Mouse (Mus musculus): ENCODE measurements around the gene Exoc6b. TPM values are rescaled to one million over a fixed set of nuclear protein-coding genes. Genes with fewer than 3 reads are reported as not detected.
A peak's percentile ranks its signal among the peaks of the same experiment; 100 is the strongest.

Gene Exoc6b
- polyA plus RNA-seq, 1 experiment from 2014 or later, result 3.6 TPM

DNA sequence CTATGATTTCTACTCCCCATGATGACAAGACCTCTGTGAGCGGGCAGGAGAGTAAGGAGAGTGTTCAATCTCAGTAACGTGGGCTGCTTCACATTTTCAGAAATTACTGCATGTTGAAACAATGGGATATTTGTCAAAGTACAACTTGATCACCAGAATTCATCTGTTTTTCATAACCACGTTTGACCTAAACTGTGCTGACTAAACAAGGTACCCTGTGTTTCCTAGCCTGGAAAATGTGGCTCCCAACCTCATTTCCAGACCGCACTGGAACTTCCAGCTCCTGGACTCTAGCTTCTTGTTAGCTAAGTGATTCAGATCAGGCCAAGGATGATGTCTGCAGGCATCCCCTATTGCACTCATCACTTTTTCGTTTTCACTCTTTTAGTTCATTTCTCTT is 193.4 kb downstream of the Exoc6b start:
- no peak for ATAC-seq (ENCODE audit: low read depth)

DNA sequence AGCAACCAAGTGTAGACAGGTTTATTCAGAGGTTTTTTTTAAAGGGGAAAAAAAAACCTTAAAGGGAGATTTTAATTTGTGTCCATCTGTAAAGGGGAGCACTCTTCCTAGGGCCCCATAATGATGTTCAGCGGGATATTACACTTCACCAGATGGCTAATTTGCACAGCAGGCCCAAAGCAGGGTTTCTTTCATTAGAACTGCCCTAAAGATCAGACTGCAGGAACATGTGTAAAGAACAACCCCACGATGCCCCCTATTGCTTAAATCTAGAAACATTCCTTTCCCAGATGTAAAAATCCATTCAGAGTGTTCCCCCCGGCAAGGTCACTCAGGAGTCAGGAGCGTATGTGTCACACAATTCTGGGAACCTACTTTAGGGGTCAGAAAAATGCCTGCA is 202.2 kb downstream of the Exoc6b start:
- no peak overlapping the region for H3K4me3 ChIP-seq (ENCODE audit: low read depth, low read length)
- H3K4me1 ChIP-seq (ENCODE audit: control insufficient read depth, low read depth, low read length), result no peaks in the 10 kb centered on the region
- ATAC-seq (ENCODE audit: low read depth), result no peak
- H3K36me3 ChIP-seq (ENCODE audit: control insufficient read depth, insufficient read depth), result no peaks in the 10 kb centered on the region
- 53% methylated on average over 4 of the region's 4 CpGs for WGBS (ENCODE audit: insufficient replicate concordance)
- no peak overlapping the region for H3K4me2 ChIP-seq (ENCODE audit: low read depth, low read length)
- no peak overlapping the region for H3K9ac ChIP-seq (ENCODE audit: low read depth, low read length)
- H3K27me3 ChIP-seq (ENCODE audit: control insufficient read depth, insufficient read depth, low read depth, low read length), result no peaks in the 10 kb centered on the region
- no peaks in the 10 kb centered on the region for H3K9me3 ChIP-seq (replicated peaks; ENCODE audit: control insufficient read depth, low read length)
- no peak overlapping the region for H3K27ac ChIP-seq (ENCODE audit: low read length)

More for the DNA sequence above, 193.4 kb downstream of the Exoc6b start:
- Histone ChIP-seq H3K27ac (ENCODE audit: low read length) (no peak overlapping the region), H3K4me1 (ENCODE audit: control insufficient read depth, low read depth, low read length) (no peaks in the 10 kb centered on the region), H3K9ac (ENCODE audit: low read depth, low read length) (no peak overlapping the region), H3K9me3 (replicated peaks; ENCODE audit: control insufficient read depth, low read length) (no peaks in the 10 kb centered on the region), H3K4me2 (ENCODE audit: low read depth, low read length) (no peak overlapping the region), H3K27me3 (ENCODE audit: control insufficient read depth, insufficient read depth, low read depth, low read length) (no peaks in the 10 kb centered on the region), H3K36me3 (ENCODE audit: control insufficient read depth, insufficient read depth) (no peaks in the 10 kb centered on the region), H3K4me3 (ENCODE audit: low read depth, low read length) (no peak overlapping the region)
- 73% methylated on average over 5 of the region's 5 CpGs for WGBS (ENCODE audit: insufficient replicate concordance)

DNA sequence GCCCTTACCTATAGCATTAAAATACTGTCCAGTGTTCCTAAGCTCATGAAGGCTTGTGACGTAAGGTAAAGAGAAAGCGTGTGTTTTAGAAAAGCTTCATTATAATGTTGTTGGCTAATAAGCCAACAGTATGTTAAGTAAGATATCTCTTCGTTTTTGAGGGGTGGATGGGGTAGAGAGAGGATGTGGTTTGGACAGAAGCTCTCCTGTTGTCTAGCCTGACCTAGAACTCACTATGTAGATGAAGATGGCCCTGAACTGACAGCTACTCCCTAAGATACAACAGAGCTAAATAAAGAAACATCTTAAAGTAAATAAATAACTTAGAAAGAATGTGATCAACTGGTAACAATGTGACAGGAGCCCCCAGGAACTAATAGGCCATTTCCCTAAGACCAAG is 204.7 kb downstream of the Exoc6b start:
- no peaks in the 10 kb centered on the region for H3K9me3 ChIP-seq (replicated peaks; ENCODE audit: control insufficient read depth, low read length)
- H3K36me3 ChIP-seq (ENCODE audit: control insufficient read depth, insufficient read depth), result no peaks in the 10 kb centered on the region
- H3K4me2 ChIP-seq (ENCODE audit: low read depth, low read length), result no peak overlapping the region
- no peaks in the 10 kb centered on the region for H3K4me1 ChIP-seq (ENCODE audit: control insufficient read depth, low read depth, low read length)
- no peak overlapping the region for H3K27ac ChIP-seq (ENCODE audit: low read length)
- 50% methylated on average over 3 of the region's 3 CpGs for WGBS (ENCODE audit: insufficient replicate concordance)
- no peak overlapping the region for H3K4me3 ChIP-seq (ENCODE audit: low read depth, low read length)
- H3K27me3 ChIP-seq (ENCODE audit: control insufficient read depth, insufficient read depth, low read depth, low read length), result no peaks in the 10 kb centered on the region
- no peak for ATAC-seq (ENCODE audit: low read depth)
- no peak overlapping the region for H3K9ac ChIP-seq (ENCODE audit: low read depth, low read length)

DNA sequence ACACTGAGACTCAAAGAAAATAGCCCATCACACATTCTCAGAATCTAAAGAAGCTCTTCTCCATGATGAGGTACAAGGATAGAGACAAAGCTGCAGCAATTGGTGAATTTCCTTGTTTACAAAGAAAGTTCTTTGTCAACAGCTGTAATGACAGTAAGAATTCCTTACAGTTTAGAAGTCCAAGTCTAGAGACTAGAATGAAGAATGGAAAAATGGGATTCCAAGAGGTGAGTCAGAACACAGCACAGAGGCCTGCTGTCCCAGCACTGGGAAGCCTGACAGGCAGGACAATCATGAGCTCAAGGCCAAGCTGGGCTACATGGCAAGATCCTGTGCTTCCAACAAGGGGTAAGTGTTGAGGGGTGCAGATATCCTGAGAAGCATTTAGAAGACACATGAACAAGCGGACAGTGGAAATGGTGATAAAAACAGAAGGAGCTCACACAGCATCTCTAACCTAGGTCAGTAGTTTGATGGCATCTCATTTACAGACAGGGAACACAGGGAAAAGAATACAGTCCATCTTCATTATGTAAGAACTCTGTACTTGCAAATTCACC is 205.4 kb downstream of the Exoc6b start:
- H3K4me3 ChIP-seq (ENCODE audit: low read depth, low read length), result no peak overlapping the region
- no peaks in the 10 kb centered on the region for H3K9me3 ChIP-seq (replicated peaks; ENCODE audit: control insufficient read depth, low read length)
- 60% methylated on average over 1 of the region's 1 CpGs for WGBS (ENCODE audit: insufficient replicate concordance)
- H3K4me1 ChIP-seq (ENCODE audit: control insufficient read depth, low read depth, low read length), result no peaks in the 10 kb centered on the region
- no peak overlapping the region for H3K27ac ChIP-seq (ENCODE audit: low read length)
- ATAC-seq (ENCODE audit: low read depth), result no peak
- H3K27me3 ChIP-seq (ENCODE audit: control insufficient read depth, insufficient read depth, low read depth, low read length), result no peaks in the 10 kb centered on the region
- H3K36me3 ChIP-seq (ENCODE audit: control insufficient read depth, insufficient read depth), result no peaks in the 10 kb centered on the region
- H3K9ac ChIP-seq (ENCODE audit: low read depth, low read length), result no peak overlapping the region
- no peak overlapping the region for H3K4me2 ChIP-seq (ENCODE audit: low read depth, low read length)

DNA sequence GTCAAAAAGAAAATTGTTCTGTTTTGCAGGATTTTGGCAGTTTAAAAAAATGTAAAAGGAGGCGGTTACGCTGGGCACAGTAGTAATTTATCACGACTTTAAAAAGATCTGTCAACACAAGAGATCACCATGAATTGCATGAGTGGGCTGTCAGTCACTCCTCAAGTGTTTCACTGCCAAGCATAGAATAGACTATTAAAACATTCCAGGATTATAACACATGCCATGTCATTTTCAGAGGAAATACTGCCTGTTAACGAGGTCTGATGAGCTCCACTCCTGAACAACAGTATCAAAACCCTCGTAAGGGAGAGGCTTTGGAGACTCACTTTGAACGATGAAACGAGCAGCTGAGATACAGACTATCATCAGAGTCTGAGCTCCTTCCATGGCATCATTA is 223.6 kb downstream of the Exoc6b start:
- H3K27ac ChIP-seq (ENCODE audit: low read length), result no peak overlapping the region
- H3K9me3 ChIP-seq (replicated peaks; ENCODE audit: control insufficient read depth, low read length), result no peaks in the 10 kb centered on the region
- no peaks in the 10 kb centered on the region for H3K27me3 ChIP-seq (ENCODE audit: control insufficient read depth, insufficient read depth, low read depth, low read length)
- H3K36me3 ChIP-seq (ENCODE audit: control insufficient read depth, insufficient read depth), result no peaks in the 10 kb centered on the region
- H3K4me2 ChIP-seq (ENCODE audit: low read depth, low read length), result no peak overlapping the region
- no peaks in the 10 kb centered on the region for H3K4me1 ChIP-seq (ENCODE audit: control insufficient read depth, low read depth, low read length)
- H3K9ac ChIP-seq (ENCODE audit: low read depth, low read length), result no peak overlapping the region
- no peak overlapping the region for H3K4me3 ChIP-seq (ENCODE audit: low read depth, low read length)
- ATAC-seq (ENCODE audit: low read depth), result no peak
- WGBS (ENCODE audit: insufficient replicate concordance), result 70% methylated on average over 7 of the region's 7 CpGs

DNA sequence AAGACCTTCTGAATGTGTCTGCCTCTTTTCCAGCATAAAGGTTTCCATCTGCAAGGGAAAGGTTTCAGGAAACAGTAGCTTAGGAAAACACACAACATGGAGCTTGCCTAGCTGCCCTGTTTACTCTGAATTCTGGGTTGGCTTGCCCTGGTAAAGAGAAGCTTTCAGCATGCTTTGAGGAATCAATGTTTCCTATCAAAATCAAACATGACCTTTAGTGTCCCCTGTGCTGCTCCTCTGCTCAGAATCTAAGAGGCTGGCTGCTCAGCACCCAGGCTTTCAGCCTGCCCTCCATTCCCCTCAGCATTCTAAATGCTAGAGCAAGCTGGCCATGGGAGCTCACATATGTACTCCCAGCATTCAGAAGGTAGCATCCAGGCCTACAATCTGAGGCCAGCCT is 228.2 kb downstream of the Exoc6b start:
- peak overlapping the region; percentile 22; the same call in 1 of the 2 replicates for H3K27ac ChIP-seq (ENCODE audit: low read length)
- H3K4me2 ChIP-seq (ENCODE audit: low read depth, low read length), result no peak overlapping the region
- ATAC-seq (ENCODE audit: low read depth), result peak; percentile 66

DNA sequence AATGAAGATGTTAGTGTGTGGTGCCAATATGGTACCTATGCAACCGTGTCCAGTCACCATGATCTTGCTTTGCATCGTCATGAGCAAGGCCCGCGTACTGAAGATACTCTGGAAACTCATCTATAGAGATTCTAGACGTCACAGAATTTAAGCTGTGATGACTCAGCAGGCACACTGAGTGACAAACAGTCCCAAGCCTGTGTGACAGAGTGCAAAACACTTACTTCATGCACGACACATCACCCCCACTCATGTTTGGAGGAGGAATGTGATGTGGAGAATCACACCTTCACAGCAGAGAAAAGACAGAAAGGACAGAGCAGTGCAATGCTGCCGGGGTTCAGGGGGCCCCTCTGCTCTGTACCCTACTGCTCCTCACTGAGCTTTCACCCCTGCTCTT is 261.8 kb downstream of the Exoc6b start:
- Histone ChIP-seq H3K27me3 (ENCODE audit: control insufficient read depth, insufficient read depth, low read depth, low read length) (no peaks in the 10 kb centered on the region), H3K36me3 (ENCODE audit: control insufficient read depth, insufficient read depth) (no peaks in the 10 kb centered on the region), H3K4me3 (ENCODE audit: low read depth, low read length) (no peak overlapping the region), H3K9ac (ENCODE audit: low read depth, low read length) (no peak overlapping the region), H3K9me3 (replicated peaks; ENCODE audit: control insufficient read depth, low read length) (no peaks in the 10 kb centered on the region), H3K4me1 (ENCODE audit: control insufficient read depth, low read depth, low read length) (no peaks in the 10 kb centered on the region), H3K4me2 (ENCODE audit: low read depth, low read length) (no peak overlapping the region), H3K27ac (ENCODE audit: low read length) (no peak overlapping the region)
- no peak for ATAC-seq (ENCODE audit: low read depth)
- WGBS (ENCODE audit: insufficient replicate concordance), result 68% methylated on average over 7 of the region's 7 CpGs

More for the DNA sequence above, 228.2 kb downstream of the Exoc6b start:
- Histone ChIP-seq H3K9ac (ENCODE audit: low read depth, low read length) (no peak overlapping the region), H3K9me3 (replicated peaks; ENCODE audit: control insufficient read depth, low read length) (no peaks in the 10 kb centered on the region), H3K4me3 (ENCODE audit: low read depth, low read length) (no peak overlapping the region), H3K36me3 (ENCODE audit: control insufficient read depth, insufficient read depth) (no peaks in the 10 kb centered on the region), H3K27me3 (ENCODE audit: control insufficient read depth, insufficient read depth, low read depth, low read length) (no peaks in the 10 kb centered on the region), H3K4me1 (ENCODE audit: control insufficient read depth, low read depth, low read length) (no peaks in the 10 kb centered on the region)

DNA sequence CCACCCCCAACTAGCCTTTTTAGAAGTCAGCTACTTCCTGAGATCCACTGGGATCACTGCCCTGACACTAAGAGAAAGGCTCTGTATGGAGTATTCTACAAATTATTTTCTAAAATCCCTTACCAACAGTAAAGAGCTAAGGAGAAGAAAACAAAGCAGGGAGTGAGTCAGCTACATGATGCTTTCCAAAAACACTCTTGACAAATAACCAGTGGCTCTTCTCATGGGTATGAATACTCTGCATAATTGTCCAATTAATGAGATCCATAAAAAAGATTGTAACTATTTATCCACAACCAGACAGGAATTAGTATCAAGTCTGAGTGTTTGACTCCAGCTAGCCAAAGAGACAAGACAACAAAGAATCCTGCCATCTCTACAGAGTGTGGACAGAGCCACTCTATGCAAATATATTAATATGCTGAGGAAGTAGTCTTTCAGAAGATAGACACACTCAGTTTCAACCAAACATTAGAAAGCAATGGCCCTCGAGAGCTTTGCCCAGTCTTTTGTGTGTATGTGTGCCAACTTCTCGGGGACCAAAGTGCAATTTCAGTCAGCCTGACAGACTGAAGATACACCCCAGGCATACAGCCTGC is 263.1 kb downstream of the Exoc6b start:
- no peak overlapping the region for H3K4me3 ChIP-seq (ENCODE audit: low read depth, low read length)
- H3K36me3 ChIP-seq (ENCODE audit: control insufficient read depth, insufficient read depth), result no peaks in the 10 kb centered on the region
- no peak overlapping the region for H3K27ac ChIP-seq (ENCODE audit: low read length)
- H3K4me2 ChIP-seq (ENCODE audit: low read depth, low read length), result no peak overlapping the region
- H3K9me3 ChIP-seq (replicated peaks; ENCODE audit: control insufficient read depth, low read length), result no peaks in the 10 kb centered on the region
- no peak overlapping the region for H3K9ac ChIP-seq (ENCODE audit: low read depth, low read length)
- no peaks in the 10 kb centered on the region for H3K27me3 ChIP-seq (ENCODE audit: control insufficient read depth, insufficient read depth, low read depth, low read length)
- H3K4me1 ChIP-seq (ENCODE audit: control insufficient read depth, low read depth, low read length), result no peaks in the 10 kb centered on the region
- no peak for ATAC-seq (ENCODE audit: low read depth)
- WGBS (ENCODE audit: insufficient replicate concordance), result 44% methylated on average over 2 of the region's 2 CpGs

DNA sequence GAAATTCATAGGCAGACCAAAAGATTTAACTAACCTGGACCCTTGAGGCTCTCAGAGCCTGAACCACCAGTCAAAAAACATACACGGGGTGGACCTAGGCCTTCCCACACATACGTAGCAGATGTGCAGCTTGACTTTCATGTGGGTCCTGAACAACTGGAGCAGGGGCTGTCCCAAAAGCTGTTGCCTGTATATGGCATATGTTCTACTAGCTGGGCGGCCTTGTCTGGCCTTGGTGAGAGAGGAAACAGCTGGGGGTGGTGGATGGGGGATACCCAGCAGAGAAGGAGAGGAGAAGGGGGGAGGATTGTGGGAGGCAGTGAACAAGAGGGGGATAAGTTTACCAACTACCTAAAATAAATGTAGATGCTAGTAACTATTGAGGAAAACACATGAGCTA is 270.6 kb downstream of the Exoc6b start:
- Histone ChIP-seq H3K36me3 (ENCODE audit: control insufficient read depth, insufficient read depth) (no peaks in the 10 kb centered on the region), H3K9ac (ENCODE audit: low read depth, low read length) (no peak overlapping the region), H3K4me2 (ENCODE audit: low read depth, low read length) (no peak overlapping the region), H3K9me3 (replicated peaks; ENCODE audit: control insufficient read depth, low read length) (no peaks in the 10 kb centered on the region), H3K4me3 (ENCODE audit: low read depth, low read length) (no peak overlapping the region), H3K4me1 (ENCODE audit: control insufficient read depth, low read depth, low read length) (no peaks in the 10 kb centered on the region), H3K27me3 (ENCODE audit: control insufficient read depth, insufficient read depth, low read depth, low read length) (no peaks in the 10 kb centered on the region), H3K27ac (ENCODE audit: low read length) (no peak overlapping the region)
- whole genome bisulfite sequencing (ENCODE audit: insufficient replicate concordance), result 62% methylated on average over 3 of the region's 3 CpGs
- ATAC-seq (ENCODE audit: low read depth), result no peak

Measured in liver, embryonic 16.5 days (tissue).